Mouse (Mus musculus) retina, adult 2 months (tissue): ENCODE measurements around the gene Ostm1.

Source experiments
- DNase-seq: peaks from one replicate; pipeline ENCODE4 v3.0.0-alpha.2; 2012; ENCODE audit warnings: low read depth, low spot score

The Ostm1 gene

GRCm38 (mm10) chr10:42582566-42583110 is 984 bp upstream of the Ostm1 start:
- DNase-seq, result no peak

GRCm38 (mm10) chr10:42583902-42584435 is 347 bp downstream of the Ostm1 start:
- DNase-seq, result no peak

- no peak for DNase-seq
Measured at GRCm38 (mm10) chr10:42584436-42584983, 888 bp downstream of the Ostm1 start.

GRCm38 (mm10) chr10:42585156-42585555 is 1.5 kb downstream of the Ostm1 start:
- no peak for DNase-seq

- no peak for DNase-seq
Measured at GRCm38 (mm10) chr10:42585596-42586305, 2.1 kb downstream of the Ostm1 start.

GRCm38 (mm10) chr10:42587961-42588750 is 4.5 kb downstream of the Ostm1 start:
- DNase-seq, result no peak

GRCm38 (mm10) chr10:42589505-42589904 is 5.9 kb downstream of the Ostm1 start:
- no peak for DNase-seq

- no peak for DNase-seq
Measured at GRCm38 (mm10) chr10:42590261-42591184, 6.9 kb downstream of the Ostm1 start.

GRCm38 (mm10) chr10:42591185-42591992 is 7.8 kb downstream of the Ostm1 start:
- no peak for DNase-seq

- no peak for DNase-seq
Measured at GRCm38 (mm10) chr10:42591993-42592686, 8.5 kb downstream of the Ostm1 start.

- DNase-seq, result no peak
Measured at GRCm38 (mm10) chr10:42593201-42593600, 9.6 kb downstream of the Ostm1 start.

- no peak for DNase-seq
Measured at GRCm38 (mm10) chr10:42598615-42599014, 15.0 kb downstream of the Ostm1 start.

GRCm38 (mm10) chr10:42601556-42601955 is 17.9 kb downstream of the Ostm1 start:
- DNase-seq, result no peak

- no peak for DNase-seq
Measured at GRCm38 (mm10) chr10:42604874-42605273, 21.3 kb downstream of the Ostm1 start.

GRCm38 (mm10) chr10:42606757-42607156 is 23.1 kb downstream of the Ostm1 start:
- DNase-seq, result no peak

GRCm38 (mm10) chr10:42613075-42613474 is 29.5 kb downstream of the Ostm1 start:
- no peak for DNase-seq

GRCm38 (mm10) chr10:42613639-42614381 is 30.2 kb downstream of the Ostm1 start:
- DNase-seq, result no peak

- no peak for DNase-seq
Measured at GRCm38 (mm10) chr10:42614766-42615165, 31.1 kb downstream of the Ostm1 start.

- DNase-seq, result no peak
Measured at GRCm38 (mm10) chr10:42618291-42618690, 34.7 kb downstream of the Ostm1 start.
